Mouse (Mus musculus) stomach, postnatal 0 days (tissue): Measurements from ENCODE around the gene Tmc3. TPM values are rescaled to one million over a fixed set of nuclear protein-coding genes. Genes with fewer than 3 reads are reported as not detected.

Experiments used
- ATAC-seq: fragments of 200-750 bp; cut with Nextera tagmentation; 2 replicates; pipeline ENCODE4 v1.8.0; 2017; ENCODE audit not compliant: low FRiP score, low TSS enrichment
- DNase-seq: peaks from one replicate; pipeline ENCODE4 v3.0.0-alpha.2; 2016; ENCODE audit warnings: low spot score
- H3K27ac ChIP-seq: fragments of 300-500 bp; sonication (generic); replicated peaks from 2 replicates; pipeline ENCODE4 v1.5.1; 2014; ENCODE audit warnings: mild to moderate bottlenecking, control low read depth
- H3K27me3 ChIP-seq: fragments of 300-500 bp; sonication (generic); 2 replicates; pipeline ENCODE4 v1.6.1; 2014; ENCODE audit warnings: low read length; ENCODE audit not compliant: control insufficient read depth, insufficient read depth
- H3K36me3 ChIP-seq: fragments of 300-500 bp; sonication (generic); 2 replicates; pipeline ENCODE4 v1.6.1; 2014; ENCODE audit warnings: low read length, mixed read lengths; ENCODE audit not compliant: control insufficient read depth, insufficient read depth
- H3K4me1 ChIP-seq: fragments of 300-500 bp; sonication (generic); replicated peaks from 2 replicates; pipeline ENCODE4 v1.6.1; 2014; ENCODE audit warnings: antibody characterized with exemption; ENCODE audit not compliant: control insufficient read depth, insufficient read depth
- H3K4me2 ChIP-seq: fragments of 300-500 bp; sonication (generic); replicated peaks from 2 replicates; pipeline ENCODE4 v1.6.1; 2014; ENCODE audit warnings: low read depth, mild to moderate bottlenecking, control low read depth, moderate library complexity
- H3K4me3 ChIP-seq: fragments of 300-500 bp; sonication (generic); 2 replicates; pipeline ENCODE4 v1.5.1; 2014; ENCODE audit warnings: low read depth, low read length, control low read depth
- H3K9ac ChIP-seq: fragments of 300-500 bp; sonication (generic); 2 replicates; pipeline ENCODE4 v1.6.1; 2014; ENCODE audit warnings: mild to moderate bottlenecking, low read length, control low read depth, mixed read lengths
- H3K9me3 ChIP-seq: fragments of 300-500 bp; sonication (generic); 2 replicates; pipeline ENCODE4 v1.6.1; 2016; ENCODE audit warnings: low read length; ENCODE audit not compliant: control insufficient read depth
- CTCF ChIP-seq: IDR thresholded peaks from 2 replicates; pipeline ENCODE4 v1.5.1; 2016; ENCODE audit warnings: antibody characterized with exemption, low read depth, mild to moderate bottlenecking, moderate library complexity
- EP300 ChIP-seq: optimal IDR thresholded peaks from 2 replicates; pipeline ENCODE3; 2016; ENCODE audit warnings: antibody characterized with exemption
- WGBS: fragments of 180-500 bp; shearing (Covaris S2); extraction: QIAGEN DNeasy Blood & Tissue Kit; methylation state at CpG from one replicate; pipeline ENCODE4 v1.1.7; 2014; 5-methylcytosine and 5-hydroxymethylcytosine counted together
- polyA plus RNA-seq: library from polyadenylated mRNA; unstranded; fragments of >200 nt; fragmentation: Nextera tagmentation; extraction: Ambion mirVana; gene quantifications from 2 replicates; pipeline ENCODE4 v1.2.1, GENCODE M21; 2015

The Tmc3 gene
- polyA plus RNA-seq, 1 experiment from 2014 or later = 1.1 TPM

GRCm38 (mm10) chr7:83636425-83636824 is 51.7 kb downstream of the Tmc3 start:
- Histone ChIP-seq H3K4me1 (no peaks in the 10 kb centered on the region; the same call in 1 of the 2 replicates), H3K27me3 (no peaks in the 10 kb centered on the region), H3K9me3 (no peaks in the 10 kb centered on the region), H3K4me2 (no peak overlapping the region), H3K27ac (no peak overlapping the region), H3K4me3 (no peak overlapping the region), H3K9ac (no peak overlapping the region), H3K36me3 (peaks cover 22% of the 10 kb centered on the region)
- WGBS = 91% methylated on average over 8 of the region's 8 CpGs
- no peak for TF ChIP-seq CTCF
- TF ChIP-seq EP300 = no peak
- no peak for DNase-seq
- ATAC-seq = no peak

GRCm38 (mm10) chr7:83637781-83638583 is 53.3 kb downstream of the Tmc3 start:
- no peak overlapping the region for H3K27ac ChIP-seq
- H3K4me1 ChIP-seq = no peaks in the 10 kb centered on the region; the same call in 1 of the 2 replicates
- H3K36me3 ChIP-seq = peaks cover 22% of the 10 kb centered on the region
- ATAC-seq (no peak), DNase-seq (no peak)
- no peak overlapping the region for H3K9ac ChIP-seq
- no peak overlapping the region for H3K4me2 ChIP-seq
- TF ChIP-seq CTCF = no peak
- TF ChIP-seq EP300 = no peak
- no peak overlapping the region for H3K4me3 ChIP-seq
- no peaks in the 10 kb centered on the region for H3K27me3 ChIP-seq
- WGBS = 88% methylated on average over 8 of the region's 8 CpGs
- no peaks in the 10 kb centered on the region for H3K9me3 ChIP-seq

- Histone ChIP-seq H3K4me2 (no peak overlapping the region), H3K27ac (no peak overlapping the region), H3K4me3 (no peak overlapping the region), H3K27me3 (no peaks in the 10 kb centered on the region), H3K4me1 (no peaks in the 10 kb centered on the region), H3K9ac (no peak overlapping the region), H3K9me3 (no peaks in the 10 kb centered on the region), H3K36me3 (peaks cover 22% of the 10 kb centered on the region)
- no peak for DNase-seq
- TF ChIP-seq EP300 (no peak), CTCF (no peak)
- 71% methylated on average over 3 of the region's 3 CpGs for WGBS
- no peak for ATAC-seq
Measured at GRCm38 (mm10) chr7:83639084-83639483, 54.4 kb downstream of the Tmc3 start.

GRCm38 (mm10) chr7:83640581-83640980 is 55.9 kb downstream of the Tmc3 start:
- ATAC-seq (no peak), DNase-seq (no peak)
- no peak overlapping the region for H3K9ac ChIP-seq
- no peak overlapping the region for H3K4me2 ChIP-seq
- H3K9me3 ChIP-seq = no peaks in the 10 kb centered on the region
- WGBS = 78% methylated on average over 5 of the region's 5 CpGs
- H3K36me3 ChIP-seq = peaks cover 22% of the 10 kb centered on the region
- TF ChIP-seq CTCF (no peak), EP300 (no peak)
- no peaks in the 10 kb centered on the region for H3K27me3 ChIP-seq
- no peak overlapping the region for H3K4me3 ChIP-seq
- no peak overlapping the region for H3K27ac ChIP-seq
- no peaks in the 10 kb centered on the region for H3K4me1 ChIP-seq

GRCm38 (mm10) chr7:83641163-83641562 is 56.4 kb downstream of the Tmc3 start:
- Histone ChIP-seq H3K4me3 (no peak overlapping the region), H3K36me3 (peaks cover 22% of the 10 kb centered on the region), H3K27me3 (no peaks in the 10 kb centered on the region), H3K4me2 (no peak overlapping the region), H3K4me1 (no peaks in the 10 kb centered on the region), H3K27ac (no peak overlapping the region), H3K9ac (no peak overlapping the region), H3K9me3 (no peaks in the 10 kb centered on the region)
- no peak for TF ChIP-seq EP300
- no peak for TF ChIP-seq CTCF
- whole genome bisulfite sequencing = 62% methylated on average over 2 of the region's 2 CpGs
- no peak for ATAC-seq
- no peak for DNase-seq

GRCm38 (mm10) chr7:83643581-83643980 is 58.9 kb downstream of the Tmc3 start:
- no peak overlapping the region for H3K9ac ChIP-seq
- H3K4me3 ChIP-seq = no peak overlapping the region
- no peaks in the 10 kb centered on the region for H3K27me3 ChIP-seq
- WGBS = 82% methylated on average over 6 of the region's 6 CpGs
- no peak overlapping the region for H3K4me2 ChIP-seq
- no peaks in the 10 kb centered on the region for H3K4me1 ChIP-seq
- H3K27ac ChIP-seq = no peak overlapping the region
- no peak for DNase-seq
- no peaks in the 10 kb centered on the region for H3K9me3 ChIP-seq
- ATAC-seq = no peak
- peaks cover 9% of the 10 kb centered on the region; the same call in 1 of the 2 replicates for H3K36me3 ChIP-seq
- TF ChIP-seq CTCF (no peak), EP300 (no peak)
